Mouse (Mus musculus) T-helper 1 cell (primary cell): Measurements from ENCODE around the gene Selenop.

ENCODE experiments used
- in situ Hi-C: fragments of 300-600 bp; cut with MboI, MseI; formaldehyde crosslinking; loops from one replicate; pipeline ENCODE4 v1.15.1; 2025; ENCODE audit warnings: high pct_unique_total_duplicates

The Selenop gene

GRCm38 (mm10) chr15:3269996-3270645 lies 1.8 kb downstream of the Selenop start:
- in situ Hi-C loops, result no loop called here

GRCm38 (mm10) chr15:3270646-3271077 lies 2.3 kb downstream of the Selenop start:
- in situ Hi-C loops, result no loop called here

- in situ Hi-C loops, result no loop called here
Measured at GRCm38 (mm10) chr15:3271216-3271615, 2.9 kb downstream of the Selenop start.

GRCm38 (mm10) chr15:3273191-3273590 lies 4.8 kb downstream of the Selenop start:
- in situ Hi-C loops, result no loop called here

GRCm38 (mm10) chr15:3277391-3277790 lies 9.0 kb downstream of the Selenop start:
- in situ Hi-C loops, result no loop called here

- in situ Hi-C loops, result no loop called here
Measured at GRCm38 (mm10) chr15:3279242-3279641, 10.9 kb downstream of the Selenop start.

GRCm38 (mm10) chr15:3281216-3281615 lies 12.9 kb downstream of the Selenop start:
- in situ Hi-C loops, result no loop called here

GRCm38 (mm10) chr15:3281737-3282136 lies 13.4 kb downstream of the Selenop start:
- in situ Hi-C loops, result no loop called here

GRCm38 (mm10) chr15:3286032-3286431 lies 17.7 kb downstream of the Selenop start:
- in situ Hi-C loops, result no loop called here

- in situ Hi-C loops, result no loop called here
Measured at GRCm38 (mm10) chr15:3290435-3290834, 22.1 kb downstream of the Selenop start.

GRCm38 (mm10) chr15:3293477-3293876 lies 25.1 kb downstream of the Selenop start:
- in situ Hi-C loops, result no loop called here

GRCm38 (mm10) chr15:3295986-3296385 lies 27.6 kb downstream of the Selenop start:
- in situ Hi-C loops, result no loop called here

GRCm38 (mm10) chr15:3297615-3298014 lies 29.3 kb downstream of the Selenop start:
- in situ Hi-C loops, result no loop called here

GRCm38 (mm10) chr15:3300361-3301100 lies 32.2 kb downstream of the Selenop start:
- in situ Hi-C loops, result no loop called here

- in situ Hi-C loops, result no loop called here
Measured at GRCm38 (mm10) chr15:3303426-3303825, 35.1 kb downstream of the Selenop start, which contains the start of gene Ccdc152. Gene Ccdc152 (minus strand): TSS chr15:3303526.

GRCm38 (mm10) chr15:3309856-3310255 lies 41.5 kb downstream of the Selenop start:
- in situ Hi-C loops, result no loop called here

- in situ Hi-C loops, result no loop called here
Measured at GRCm38 (mm10) chr15:3312937-3313336, 44.6 kb downstream of the Selenop start.

- in situ Hi-C loops, result no loop called here
Measured at GRCm38 (mm10) chr15:3316617-3317016, 48.3 kb downstream of the Selenop start.

- in situ Hi-C loops, result no loop called here
Measured at GRCm38 (mm10) chr15:3319929-3320328, 51.6 kb downstream of the Selenop start.

GRCm38 (mm10) chr15:3323041-3323440 lies 54.7 kb downstream of the Selenop start:
- in situ Hi-C loops, result no loop called here
